ENCODE assay signal across 28 mouse cellular contexts in genomic region chr14:120523296-120523695, GRCm38 (mm10).
"Had no signal": no experiment of that assay in that cellular context is flagged by ENCODE, and none has a peak within 500 bp of the region (broad histone marks: within the 10 kb centered on the region; RNA-seq: fewer than 3 reads in every experiment).

No protein-coding gene starts in this region.

- ATAC-seq: hindbrain, embryonic 16.5 days; inflammation-experienced regulatory T-cells, adult 6 months; intestine, embryonic 15.5 days; intestine, postnatal 0 days had no signal

- H3K4me1 ChIP-seq: heart, embryonic 13.5 days; heart, embryonic 15.5 days; hindbrain, embryonic 10.5 days; hindbrain, embryonic 12.5 days; intestine, embryonic 15.5 days; limb, embryonic 10.5 days; limb, embryonic 12.5 days had no signal

- H3K4me3 ChIP-seq: gastrocnemius, adult 2 months; heart, adult 2 months; heart, embryonic 13.5 days; heart, embryonic 15.5 days; hindbrain, embryonic 10.5 days; hindbrain, embryonic 12.5 days; intestine, embryonic 15.5 days; layer of hippocampus, adult 2 months; left cerebral cortex, adult 2 months; limb, embryonic 10.5 days; limb, embryonic 12.5 days; liver, embryonic 13.5 days; liver, embryonic 15.5 days had no signal

- H3K27me3 ChIP-seq: heart, embryonic 13.5 days; heart, embryonic 15.5 days; hindbrain, embryonic 12.5 days; intestine, embryonic 15.5 days; limb, embryonic 12.5 days; liver, embryonic 13.5 days; liver, embryonic 15.5 days had no signal

- H3K36me3 ChIP-seq: heart, embryonic 13.5 days; heart, embryonic 15.5 days; hindbrain, embryonic 10.5 days; hindbrain, embryonic 12.5 days; intestine, embryonic 15.5 days; limb, embryonic 10.5 days; limb, embryonic 12.5 days; liver, embryonic 13.5 days; liver, embryonic 15.5 days had no signal

- H3K9me3 ChIP-seq: heart, embryonic 13.5 days; heart, embryonic 15.5 days; hindbrain, embryonic 10.5 days; hindbrain, embryonic 12.5 days; intestine, embryonic 15.5 days; limb, embryonic 10.5 days; limb, embryonic 12.5 days; liver, embryonic 13.5 days; liver, embryonic 15.5 days had no signal

- H3K9ac ChIP-seq: heart, embryonic 13.5 days; heart, embryonic 15.5 days; hindbrain, embryonic 12.5 days; hindbrain, embryonic 14.5 days; intestine, embryonic 15.5 days; limb, embryonic 12.5 days; liver, embryonic 13.5 days; liver, embryonic 15.5 days had no signal

- DNase-seq: gastrocnemius, adult 2 months; gastrocnemius, postnatal 10 days; gastrocnemius, postnatal 25 days; heart, adult 2 months; heart, postnatal 4 days; kidney, adult 18-20 months; kidney, adult 8-10 months; kidney, postnatal 10 days; kidney, postnatal 25 days; kidney, postnatal 4 days; layer of hippocampus, postnatal 36 days; liver; liver, embryonic 13.5 days had no signal

- H3K4me2 ChIP-seq: heart, embryonic 13.5 days; heart, embryonic 15.5 days; hindbrain, embryonic 12.5 days; hindbrain, embryonic 14.5 days; intestine, embryonic 15.5 days; limb, embryonic 12.5 days; liver, embryonic 11.5 days; liver, embryonic 13.5 days; liver, embryonic 15.5 days had no signal

- H3K27ac ChIP-seq: gastrocnemius, adult 2 months; heart, adult 2 months; heart, embryonic 13.5 days; heart, embryonic 15.5 days; hindbrain, embryonic 10.5 days; hindbrain, embryonic 12.5 days; hindbrain, embryonic 14.5 days; intestine, embryonic 15.5 days; layer of hippocampus, adult 2 months; left cerebral cortex, adult 2 months; limb, embryonic 10.5 days; limb, embryonic 12.5 days; liver, embryonic 13.5 days; liver, embryonic 15.5 days had no signal
